Mouse (Mus musculus): ENCODE results near the gene Neurog3. TPM values are rescaled to one million over a fixed set of nuclear protein-coding genes. Genes with fewer than 3 reads are reported as not detected.
A peak's percentile ranks its signal among the peaks of the same experiment; 100 is the strongest.

Gene Neurog3
- polyA plus RNA-seq, 1 experiment = not detected

DNA sequence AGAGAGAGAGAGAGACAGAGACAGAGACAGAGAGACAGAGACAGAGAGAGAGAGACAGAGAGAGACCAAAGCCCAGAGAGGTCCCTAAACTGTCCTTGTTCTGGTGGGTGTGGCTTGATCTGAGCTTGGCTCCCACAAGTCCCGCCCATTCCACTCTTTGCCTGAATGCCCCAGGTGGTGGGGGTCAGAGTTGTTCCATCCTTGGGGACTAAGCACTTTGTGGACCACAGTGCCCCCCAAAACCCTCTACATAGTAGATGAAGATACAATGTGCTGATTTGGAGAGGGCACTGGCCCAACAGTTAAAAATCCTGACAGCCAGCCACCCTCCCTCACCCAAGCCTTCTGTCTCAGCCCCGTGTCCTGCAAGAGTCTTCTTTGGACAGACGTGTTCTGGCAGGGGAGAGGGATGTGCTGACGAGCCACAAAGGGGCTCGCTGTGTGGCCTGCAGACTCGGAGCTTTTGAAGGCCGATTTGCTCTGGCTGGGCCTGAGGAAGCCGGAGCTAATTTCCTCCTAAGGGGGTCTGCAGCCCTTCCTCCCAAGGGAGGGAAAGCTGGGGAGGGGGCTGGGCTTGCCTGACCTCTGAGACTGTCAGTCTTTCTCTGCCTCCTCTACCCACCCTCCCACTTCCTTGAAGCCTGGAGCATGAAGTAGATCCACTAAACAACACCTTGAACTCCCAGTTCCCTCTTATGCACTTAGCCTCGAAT, 40.1 kb downstream of the Neurog3 start:
- Histone ChIP-seq H3K36me3 (ENCODE audit: control insufficient read depth, insufficient read depth, low read length) (no peaks in the 10 kb centered on the region), H3K4me3 (ENCODE audit: insufficient read depth, low read depth, low read length) (no peak overlapping the region), H3K4me1 (ENCODE audit: control insufficient read depth, insufficient read depth, low read length) (no peaks in the 10 kb centered on the region), H3K27me3 (replicated peaks; ENCODE audit: control insufficient read depth, insufficient read depth, low read length) (no peaks in the 10 kb centered on the region), H3K27ac (ENCODE audit: insufficient read depth, low read depth, low read length) (no peak overlapping the region)
- no peak for DNase-seq
- no peak for TF ChIP-seq POLR2A (IDR thresholded peaks at IDR 0.05; ENCODE audit: low read depth, low read length)
- no peak for TF ChIP-seq CTCF (conservative IDR thresholded peaks at IDR 0.05; ENCODE audit: insufficient read depth, insufficient read length, low read depth, low read length)
- 21% methylated on average over 9 of the region's 9 CpGs for WGBS

DNA sequence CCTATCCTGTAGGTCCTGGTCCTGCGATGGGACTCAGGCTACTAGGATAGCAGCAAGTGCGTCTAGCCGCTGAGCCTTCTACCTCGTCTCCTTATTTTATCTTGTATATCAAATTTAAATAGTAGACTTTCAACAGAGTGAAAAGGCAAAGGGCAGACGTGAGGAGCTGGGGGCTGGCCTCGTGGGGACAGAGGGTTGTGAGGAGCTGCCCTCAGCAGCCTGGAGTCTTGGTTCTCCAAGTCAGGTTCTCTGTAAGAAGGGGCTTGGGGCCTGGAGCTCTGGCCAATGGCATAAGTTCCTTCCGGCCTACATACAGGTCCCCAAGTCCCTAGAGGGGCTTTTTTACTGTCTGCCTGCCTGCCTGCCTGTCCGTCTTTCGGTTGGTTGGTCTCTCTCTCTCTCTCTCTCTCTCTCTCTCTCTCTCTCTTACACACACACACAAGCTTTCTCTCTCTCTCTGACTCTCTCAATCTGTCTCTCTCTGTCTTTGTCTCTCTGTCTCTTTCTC, 41.1 kb downstream of the Neurog3 start:
- Histone ChIP-seq H3K4me3 (ENCODE audit: insufficient read depth, low read depth, low read length) (no peak overlapping the region), H3K27me3 (replicated peaks; ENCODE audit: control insufficient read depth, insufficient read depth, low read length) (no peaks in the 10 kb centered on the region), H3K4me1 (ENCODE audit: control insufficient read depth, insufficient read depth, low read length) (no peaks in the 10 kb centered on the region), H3K36me3 (ENCODE audit: control insufficient read depth, insufficient read depth, low read length) (no peaks in the 10 kb centered on the region), H3K27ac (ENCODE audit: insufficient read depth, low read depth, low read length) (no peak overlapping the region)
- no peak for DNase-seq
- TF ChIP-seq POLR2A (IDR thresholded peaks at IDR 0.05; ENCODE audit: low read depth, low read length) (no peak), CTCF (conservative IDR thresholded peaks at IDR 0.05; ENCODE audit: insufficient read depth, insufficient read length, low read depth, low read length) (no peak)
- 49% methylated on average over 9 of the region's 9 CpGs for WGBS

DNA sequence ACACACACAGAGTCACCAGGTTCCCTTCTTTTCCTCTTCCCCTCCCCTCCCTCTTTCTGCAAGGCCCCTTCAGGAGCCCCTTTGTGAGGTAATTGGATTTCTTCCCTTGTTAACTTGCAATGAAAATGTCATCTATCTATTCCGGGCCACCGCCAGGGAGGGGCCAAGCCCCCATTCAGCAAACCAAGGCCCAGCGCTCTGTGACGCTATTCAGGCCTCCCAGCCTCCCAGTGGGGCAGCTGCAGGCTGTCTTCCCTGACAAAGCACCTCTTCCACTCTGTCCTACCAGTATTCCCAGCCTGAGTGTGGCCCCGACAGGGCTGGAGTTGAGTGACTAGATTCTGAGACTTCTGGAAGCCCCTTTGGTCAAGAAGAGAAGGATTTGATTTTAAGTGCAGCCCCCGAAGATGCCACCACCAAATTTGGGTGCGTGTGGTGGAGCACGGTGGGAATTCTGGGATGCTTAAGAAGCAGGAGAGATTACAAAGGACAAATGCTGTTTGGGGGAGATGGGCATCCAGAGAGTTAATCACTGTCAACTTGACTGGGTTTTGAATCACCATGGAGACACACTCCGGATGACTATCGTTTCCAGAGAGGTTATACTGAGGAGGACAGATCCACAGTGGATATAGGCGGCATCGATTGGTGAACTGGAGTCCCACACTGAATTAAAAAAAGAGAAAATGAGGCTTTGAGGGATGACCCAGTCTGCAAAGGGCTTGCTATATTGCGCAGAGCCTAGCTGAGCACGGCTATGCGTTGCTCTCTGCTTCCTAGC, 41.8 kb downstream of the Neurog3 start:
- no peaks in the 10 kb centered on the region for H3K4me1 ChIP-seq (ENCODE audit: control insufficient read depth, insufficient read depth, low read length)
- no peak overlapping the region for H3K4me3 ChIP-seq (ENCODE audit: insufficient read depth, low read depth, low read length)
- no peak overlapping the region for H3K27ac ChIP-seq (ENCODE audit: insufficient read depth, low read depth, low read length)
- no peaks in the 10 kb centered on the region for H3K27me3 ChIP-seq (replicated peaks; ENCODE audit: control insufficient read depth, insufficient read depth, low read length)
- WGBS = 61% methylated on average over 15 of the region's 15 CpGs
- H3K36me3 ChIP-seq (ENCODE audit: control insufficient read depth, insufficient read depth, low read length) = no peaks in the 10 kb centered on the region
- TF ChIP-seq POLR2A (IDR thresholded peaks at IDR 0.05; ENCODE audit: low read depth, low read length) (no peak), CTCF (conservative IDR thresholded peaks at IDR 0.05; ENCODE audit: insufficient read depth, insufficient read length, low read depth, low read length) (no peak)
- no peak for DNase-seq

DNA sequence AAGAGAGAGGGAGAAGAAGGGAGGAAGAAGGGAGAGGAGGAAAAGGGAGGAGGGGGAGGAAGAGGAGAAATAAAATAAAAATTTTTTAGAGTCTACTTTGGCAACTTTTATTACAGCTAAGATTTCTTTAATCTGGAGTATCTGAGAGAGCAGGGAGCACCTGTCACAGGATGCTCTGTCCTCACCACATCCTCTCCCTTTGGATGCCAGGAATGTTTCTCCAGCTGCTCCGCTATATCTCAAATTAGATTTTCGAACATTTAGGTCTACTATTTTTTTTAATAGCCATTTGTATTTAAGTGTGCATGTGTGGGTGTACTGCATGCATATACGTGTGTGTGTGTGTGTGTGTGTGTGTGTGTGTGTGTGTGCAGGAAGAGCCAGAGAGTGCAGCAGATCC, 47.1 kb downstream of the Neurog3 start:
- H3K27ac ChIP-seq (ENCODE audit: insufficient read depth, low read depth, low read length) = no peak overlapping the region
- H3K36me3 ChIP-seq (ENCODE audit: control insufficient read depth, insufficient read depth, low read length) = no peaks in the 10 kb centered on the region
- no peak for DNase-seq
- H3K4me1 ChIP-seq (ENCODE audit: control insufficient read depth, insufficient read depth, low read length) = no peaks in the 10 kb centered on the region
- no peak overlapping the region for H3K4me3 ChIP-seq (ENCODE audit: insufficient read depth, low read depth, low read length)
- no peaks in the 10 kb centered on the region for H3K27me3 ChIP-seq (replicated peaks; ENCODE audit: control insufficient read depth, insufficient read depth, low read length)
- TF ChIP-seq POLR2A (IDR thresholded peaks at IDR 0.05; ENCODE audit: low read depth, low read length) (no peak), CTCF (conservative IDR thresholded peaks at IDR 0.05; ENCODE audit: insufficient read depth, insufficient read length, low read depth, low read length) (no peak)
- 80% methylated on average over 3 of the region's 3 CpGs for WGBS

DNA sequence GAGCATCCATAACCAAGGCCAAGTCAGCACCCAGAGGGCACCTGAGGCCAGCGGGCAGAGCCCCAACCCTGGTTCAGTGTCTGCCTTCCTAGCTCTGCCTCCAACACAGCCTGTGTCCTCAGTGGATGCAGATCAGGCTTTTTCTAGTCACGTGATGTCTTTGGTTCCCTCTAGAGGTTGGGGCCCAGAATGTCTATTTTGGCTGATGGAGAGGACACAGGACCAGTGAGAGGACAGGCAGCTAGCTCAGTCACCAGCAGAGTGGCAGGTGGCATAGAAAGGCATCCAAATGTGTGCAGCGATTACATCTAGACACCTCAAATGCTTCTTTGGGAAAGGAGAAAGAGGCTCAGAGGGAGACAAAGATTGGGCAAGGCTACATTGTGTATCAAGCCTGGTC, 48.8 kb downstream of the Neurog3 start:
- no peaks in the 10 kb centered on the region for H3K36me3 ChIP-seq (ENCODE audit: control insufficient read depth, insufficient read depth, low read length)
- no peaks in the 10 kb centered on the region for H3K4me1 ChIP-seq (ENCODE audit: control insufficient read depth, insufficient read depth, low read length)
- TF ChIP-seq CTCF (conservative IDR thresholded peaks at IDR 0.05; ENCODE audit: insufficient read depth, insufficient read length, low read depth, low read length) = no peak
- no peak for TF ChIP-seq POLR2A (IDR thresholded peaks at IDR 0.05; ENCODE audit: low read depth, low read length)
- WGBS = 56% methylated on average over 3 of the region's 3 CpGs
- no peak for DNase-seq
- H3K27me3 ChIP-seq (replicated peaks; ENCODE audit: control insufficient read depth, insufficient read depth, low read length) = no peaks in the 10 kb centered on the region
- H3K4me3 ChIP-seq (ENCODE audit: insufficient read depth, low read depth, low read length) = no peak overlapping the region
- H3K27ac ChIP-seq (ENCODE audit: insufficient read depth, low read depth, low read length) = no peak overlapping the region

DNA sequence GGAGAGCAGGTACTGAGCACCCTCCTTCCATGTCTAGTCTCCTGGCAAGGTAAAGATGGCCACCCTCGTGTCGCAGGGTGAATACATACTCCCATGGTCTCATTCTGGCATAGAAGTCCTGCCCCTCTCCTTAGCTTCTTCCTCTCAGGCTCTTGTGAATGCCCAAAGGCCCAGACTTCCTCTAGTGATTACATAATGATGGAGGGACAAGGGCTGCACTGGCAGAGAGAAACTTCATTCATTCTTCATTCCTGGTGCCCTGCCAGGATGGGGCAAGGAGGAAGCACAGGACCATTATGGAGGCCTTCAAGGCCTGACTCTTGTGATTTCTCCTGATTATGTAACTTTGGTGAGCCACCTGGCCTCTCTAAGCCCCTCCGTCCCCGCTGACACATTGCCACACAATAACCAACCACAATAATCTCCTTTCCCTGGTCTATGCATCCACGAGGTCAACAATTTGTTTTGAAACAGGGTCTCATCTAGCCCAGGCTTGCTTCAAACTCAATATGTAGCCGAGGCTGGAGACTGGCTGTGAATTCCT, 49.7 kb downstream of the Neurog3 start:
- H3K27me3 ChIP-seq (replicated peaks; ENCODE audit: control insufficient read depth, insufficient read depth, low read length) = no peaks in the 10 kb centered on the region
- 75% methylated on average over 6 of the region's 6 CpGs for WGBS
- no peak for DNase-seq
- no peak for TF ChIP-seq CTCF (conservative IDR thresholded peaks at IDR 0.05; ENCODE audit: insufficient read depth, insufficient read length, low read depth, low read length)
- TF ChIP-seq POLR2A (IDR thresholded peaks at IDR 0.05; ENCODE audit: low read depth, low read length) = no peak
- no peak overlapping the region for H3K27ac ChIP-seq (ENCODE audit: insufficient read depth, low read depth, low read length)
- no peaks in the 10 kb centered on the region for H3K4me1 ChIP-seq (ENCODE audit: control insufficient read depth, insufficient read depth, low read length)
- H3K4me3 ChIP-seq (ENCODE audit: insufficient read depth, low read depth, low read length) = no peak overlapping the region
- no peaks in the 10 kb centered on the region for H3K36me3 ChIP-seq (ENCODE audit: control insufficient read depth, insufficient read depth, low read length)

DNA sequence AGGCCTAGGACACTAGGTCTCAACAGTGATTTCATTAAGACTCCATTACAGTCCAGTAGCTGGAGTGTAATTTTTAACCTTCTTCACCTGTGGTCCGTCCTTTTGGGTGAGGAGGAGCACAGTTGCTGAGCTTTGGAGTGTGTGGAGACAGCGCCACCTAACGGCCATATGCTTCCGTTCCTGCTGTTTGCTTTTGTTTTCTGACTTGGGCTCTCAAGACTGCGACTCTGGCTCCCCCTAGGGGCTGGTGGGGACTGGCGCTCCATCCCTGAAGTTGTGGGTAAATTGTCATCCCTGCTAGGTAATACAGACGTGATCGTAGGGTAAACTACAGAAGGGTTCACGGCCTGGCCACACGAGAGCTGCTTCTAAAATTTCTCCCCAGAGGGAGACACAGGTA, 50.2 kb downstream of the Neurog3 start:
- peak; percentile 96 for DNase-seq
- no peaks in the 10 kb centered on the region for H3K27me3 ChIP-seq (replicated peaks; ENCODE audit: control insufficient read depth, insufficient read depth, low read length)
- no peak overlapping the region for H3K4me3 ChIP-seq (ENCODE audit: insufficient read depth, low read depth, low read length)
- H3K4me1 ChIP-seq (ENCODE audit: control insufficient read depth, insufficient read depth, low read length) = no peaks in the 10 kb centered on the region
- no peaks in the 10 kb centered on the region for H3K36me3 ChIP-seq (ENCODE audit: control insufficient read depth, insufficient read depth, low read length)
- peak; percentile 100; the same call in 1 of the 2 replicates for TF ChIP-seq CTCF (conservative IDR thresholded peaks at IDR 0.05; ENCODE audit: insufficient read depth, insufficient read length, low read depth, low read length)
- no peak for TF ChIP-seq POLR2A (IDR thresholded peaks at IDR 0.05; ENCODE audit: low read depth, low read length)
- H3K27ac ChIP-seq (ENCODE audit: insufficient read depth, low read depth, low read length) = no peak overlapping the region
- under 1% methylated on average over 10 of the region's 10 CpGs for WGBS

Other genes with a start within 250 kb of the Neurog3 start
- gene Col13a1, start 154.0 kb upstream of the Neurog3 start, polyA plus RNA-seq (2012; rRNA removed) = 0.34 and 0.44 TPM in 2 replicates
- 9.6 and 10.3 TPM in 2 replicates for gene Fam241b, start 10.8 kb downstream of the Neurog3 start, polyA plus RNA-seq (2012; rRNA removed)
- 38.8 and 52.7 TPM in 2 replicates for gene Tspan15, start 98.2 kb downstream of the Neurog3 start, polyA plus RNA-seq (2012; rRNA removed)
- 0.58 TPM in 1 of 2 replicates, not detected in the other for gene Tacr2, start 119.3 kb downstream of the Neurog3 start, polyA plus RNA-seq (2012; rRNA removed)
- gene Hk1, start 246.8 kb downstream of the Neurog3 start, polyA plus RNA-seq (2012; rRNA removed) = 60.5 and 60.9 TPM in 2 replicates

Measured in kidney, adult 2 months (tissue).